Mouse (Mus musculus) CD4-positive, CD25-positive, alpha-beta regulatory T cell, adult 4 months (primary cell): ENCODE data around the gene Gdpd5. TPM values are rescaled to one million over a fixed set of nuclear protein-coding genes. Genes with fewer than 3 reads are reported as not detected.

Experiments
- ATAC-seq: one replicate; pipeline ENCODE4 v1.8.0; 2017
- polyA plus RNA-seq, 2 experiments: library from polyadenylated mRNA; unstranded; fragments of 100-300 nt; shearing (Covaris generic); gene quantifications; one replicate each; pipeline ENCODE4 v1.2.1; 2017

Gdpd5 gene
- 10 to 100 TPM; 13.6 to 21.0 TPM for polyA plus RNA-seq

DNA sequence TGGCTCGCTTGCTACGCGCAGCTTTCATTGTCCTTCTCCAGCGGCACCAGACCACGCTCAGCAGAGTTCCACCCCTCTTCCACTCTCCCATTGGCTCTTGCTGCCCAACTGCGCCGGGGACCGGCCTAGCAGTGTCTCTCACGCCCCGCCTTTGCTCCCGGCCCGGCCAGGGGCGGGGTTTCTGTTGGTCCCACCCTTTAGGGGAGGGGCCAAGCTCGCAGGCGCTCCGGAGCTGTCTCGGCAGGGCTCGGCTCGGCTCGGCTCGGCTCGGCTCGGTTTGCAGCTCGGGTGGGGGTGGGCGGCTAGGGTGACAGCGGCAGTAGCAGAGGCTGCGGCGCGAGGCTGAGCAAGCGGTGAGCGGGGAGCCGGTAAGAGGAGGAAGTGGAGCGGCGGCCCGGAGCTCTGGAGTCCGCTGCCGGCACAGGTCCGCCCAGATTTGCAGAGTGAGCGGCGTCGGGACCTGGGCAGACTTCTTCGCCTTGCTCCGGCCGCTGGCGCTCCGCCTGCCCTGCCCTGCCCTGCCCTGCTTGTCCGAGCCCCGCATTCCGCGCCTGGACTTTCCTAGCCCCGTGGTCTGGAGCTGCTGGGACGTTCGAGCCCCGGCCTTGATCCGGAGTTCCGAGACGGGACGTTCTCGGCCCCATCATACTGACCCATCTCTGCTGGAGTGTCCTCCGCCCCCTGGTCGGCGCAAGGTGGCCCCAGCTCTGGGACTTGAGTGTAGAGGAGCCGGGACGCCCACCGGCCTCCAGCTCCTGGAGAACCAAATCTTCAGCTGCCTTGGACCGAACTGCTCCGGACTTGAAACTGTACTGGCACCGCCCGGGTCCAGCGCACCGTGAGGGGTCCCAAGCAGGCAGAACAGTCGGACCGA lies at the start of gene Gdpd5:
Gene Gdpd5 (plus strand): TSS at position 201 of the 874 bp plus-strand sequence.
- ATAC-seq: peak; percentile 93

GRCm38 (mm10) chr7:99332774-99333480 lies 48.3 kb upstream of the Gdpd5 start:
- ATAC-seq: no peak

DNA sequence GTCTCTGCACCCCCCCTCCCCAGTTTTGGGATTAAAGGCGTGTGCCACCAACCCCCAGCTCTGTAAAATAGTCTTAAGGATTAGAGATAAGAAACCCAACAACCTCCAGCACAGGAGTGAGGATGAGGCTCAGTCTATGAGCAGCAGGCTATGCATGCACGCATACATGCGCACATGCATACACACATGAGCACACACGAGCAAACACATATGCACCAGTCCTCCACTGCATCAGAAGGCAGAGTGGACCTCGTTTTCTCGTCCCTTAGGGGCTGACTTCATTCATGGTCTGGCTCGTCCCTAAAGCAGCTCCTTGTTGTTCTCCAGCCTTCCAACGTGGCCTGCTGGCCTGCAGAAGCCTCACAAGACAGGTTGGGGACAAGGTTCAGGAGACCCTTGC lies 40.5 kb upstream of the Gdpd5 start:
- ATAC-seq: no peak

GRCm38 (mm10) chr7:99343577-99343976 lies 37.6 kb upstream of the Gdpd5 start:
- no peak for ATAC-seq

- no peak for ATAC-seq
Observed at GRCm38 (mm10) chr7:99347268-99347667, 33.9 kb upstream of the Gdpd5 start.

GRCm38 (mm10) chr7:99348883-99349282 lies 32.3 kb upstream of the Gdpd5 start:
- ATAC-seq: no peak

DNA sequence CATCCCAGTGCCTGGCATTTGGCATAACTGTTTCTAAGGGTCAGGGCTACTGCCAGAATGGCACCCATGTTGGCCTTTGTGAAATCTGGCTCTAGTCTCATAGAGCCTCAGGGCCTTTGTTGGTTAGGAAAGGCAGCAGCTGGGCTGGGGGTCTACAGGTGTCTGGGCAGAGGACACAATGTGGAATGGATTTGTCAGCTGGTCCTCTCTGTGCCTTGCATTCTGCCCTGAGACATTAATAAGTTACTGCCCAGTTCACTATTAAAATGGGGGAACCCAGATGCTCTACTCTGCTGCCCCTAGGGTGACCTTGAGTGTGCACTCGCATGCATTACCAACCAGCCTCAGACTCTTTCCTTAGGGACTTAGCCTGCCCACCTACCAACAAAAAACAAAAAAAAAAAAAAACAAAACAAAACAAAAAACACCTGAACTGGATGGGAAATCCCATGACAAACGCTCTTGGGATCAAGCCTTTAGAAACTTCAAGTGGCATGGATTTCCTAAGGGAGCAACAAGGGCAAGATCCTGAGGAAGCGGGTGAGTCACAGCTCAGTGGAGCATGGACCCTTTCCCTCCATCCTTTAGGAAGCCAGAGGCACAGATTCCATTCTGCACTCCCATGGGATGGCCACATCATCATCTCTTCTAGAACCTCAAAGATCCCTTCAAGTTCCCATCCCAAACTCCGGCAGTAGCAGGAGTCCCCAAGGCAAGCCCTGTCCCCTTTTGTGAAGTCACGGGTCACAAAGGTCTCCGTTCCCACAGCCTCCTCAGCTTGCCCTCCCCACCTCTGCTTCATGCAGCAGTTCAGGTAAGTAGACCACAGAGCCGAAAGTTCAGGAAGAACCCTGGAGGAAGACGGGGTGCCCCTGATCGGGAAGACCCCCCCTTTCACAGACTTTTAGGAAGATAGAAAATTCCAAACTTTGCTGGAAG lies 31.2 kb upstream of the Gdpd5 start:
- ATAC-seq: no peak

GRCm38 (mm10) chr7:99351104-99351801 lies 30.0 kb upstream of the Gdpd5 start:
- no peak for ATAC-seq

- ATAC-seq: no peak
Observed at GRCm38 (mm10) chr7:99351802-99352517, 29.3 kb upstream of the Gdpd5 start.

- ATAC-seq: no peak
Observed at GRCm38 (mm10) chr7:99352526-99353400, 28.5 kb upstream of the Gdpd5 start, which contains the start of gene Serpinh1. TSS of gene Serpinh1 (minus strand) at chr7:99353239.

DNA sequence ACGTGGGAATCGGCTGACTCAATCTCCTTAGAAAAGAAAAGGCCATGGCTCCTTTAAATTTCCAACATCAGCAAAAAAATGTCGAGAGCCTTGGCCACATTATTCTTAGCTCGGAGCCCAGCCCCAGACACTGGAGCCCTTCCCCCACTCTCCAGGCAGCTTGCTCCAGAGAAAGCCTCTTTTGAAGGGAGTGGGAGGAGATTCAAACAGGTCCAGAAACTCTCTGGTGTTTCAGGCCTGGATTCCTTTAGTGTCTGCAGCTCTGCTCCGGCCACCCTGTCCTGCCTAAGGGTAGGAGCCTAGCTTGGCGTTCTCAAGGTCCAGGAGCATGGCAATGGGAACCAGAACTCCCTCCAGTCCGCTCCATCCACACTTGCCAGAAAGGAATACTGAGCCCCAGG lies 25.5 kb upstream of the Gdpd5 start:
- ATAC-seq: no peak

GRCm38 (mm10) chr7:99356244-99356930 lies 24.8 kb upstream of the Gdpd5 start:
- ATAC-seq: no peak

DNA sequence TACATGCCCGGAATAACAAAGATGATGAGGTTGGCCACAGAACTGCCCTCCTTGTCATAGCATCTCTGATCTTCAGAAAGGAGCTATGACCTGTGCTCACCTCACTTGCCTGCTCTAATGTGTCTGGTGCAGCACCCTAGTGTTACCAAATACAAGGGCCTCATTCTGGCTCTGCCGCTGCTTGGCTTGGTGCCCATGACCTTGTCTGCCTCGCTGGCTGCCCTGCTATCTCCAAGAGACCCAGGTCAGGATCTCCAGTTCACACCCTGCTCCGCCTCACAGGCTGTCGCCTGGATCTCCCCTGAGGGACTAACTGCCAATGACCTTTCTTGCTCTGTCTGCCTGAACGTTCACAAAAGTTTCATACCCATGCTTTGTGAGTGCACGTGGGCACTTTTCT lies 24.0 kb upstream of the Gdpd5 start:
- no peak for ATAC-seq

DNA sequence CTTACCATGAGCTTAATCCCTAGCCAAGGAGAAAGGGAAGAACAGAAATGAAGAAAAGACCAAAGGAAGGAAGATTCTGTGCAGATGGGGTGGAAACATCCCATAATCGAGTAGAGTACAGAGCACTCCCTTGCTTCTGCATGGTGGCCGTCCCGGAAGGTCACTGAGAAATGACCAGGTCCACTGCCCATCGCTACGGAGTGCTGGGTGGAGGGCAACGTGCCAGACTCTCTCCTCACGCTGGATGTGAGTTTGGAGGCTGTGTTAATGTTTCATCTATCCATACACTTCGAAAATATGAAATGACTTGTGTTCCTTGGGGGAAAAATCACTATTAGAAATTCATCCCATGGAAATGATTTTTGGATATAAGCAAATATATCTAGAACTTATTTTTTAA lies 22.8 kb upstream of the Gdpd5 start:
- ATAC-seq: no peak

GRCm38 (mm10) chr7:99360021-99360802 lies 21.0 kb upstream of the Gdpd5 start:
- no peak for ATAC-seq

DNA sequence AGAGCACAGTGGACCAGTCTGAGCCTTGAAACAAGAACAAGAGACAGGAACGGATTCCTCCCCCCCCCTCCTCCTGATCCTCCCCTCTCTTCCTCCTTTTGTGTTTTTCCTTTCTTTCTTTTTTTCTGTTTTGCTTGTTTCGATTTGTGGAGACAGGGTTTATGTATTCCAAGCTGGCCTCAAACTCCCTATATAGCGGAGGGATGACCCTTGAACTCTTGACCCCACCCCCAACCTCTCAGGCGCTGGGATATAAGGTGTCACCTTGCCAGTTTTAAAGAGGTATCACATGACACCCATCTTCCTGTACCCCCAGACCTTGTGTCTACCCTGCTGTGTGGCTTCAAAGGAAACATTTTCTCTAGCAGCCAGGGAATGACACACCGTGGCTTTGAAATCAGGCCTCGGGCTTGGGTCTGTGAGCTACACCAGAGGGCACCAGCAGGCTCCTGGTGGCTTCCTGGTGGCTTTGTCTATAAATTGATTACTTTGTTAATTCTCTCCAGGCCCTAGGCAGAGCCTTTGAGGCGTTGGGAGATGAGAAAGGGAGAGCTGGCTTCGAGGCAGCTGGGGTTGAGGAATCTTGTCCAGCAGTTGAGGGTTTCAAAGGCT lies 20.3 kb upstream of the Gdpd5 start:
- ATAC-seq: no peak

- ATAC-seq: no peak
Observed at GRCm38 (mm10) chr7:99362137-99362536, 19.1 kb upstream of the Gdpd5 start.

GRCm38 (mm10) chr7:99365069-99365468 lies 16.1 kb upstream of the Gdpd5 start:
- ATAC-seq: peak; percentile 41
